Mouse (Mus musculus) embryo, embryonic 11 days (tissue): Measurements from ENCODE around the gene Fmo1.
A peak's percentile ranks its signal among the peaks of the same experiment; 100 is the strongest.

ENCODE experiments used
- DNase-seq: peaks from one replicate; pipeline ENCODE4 v3.0.0-alpha.2; 2015

Fmo1 gene

DNA sequence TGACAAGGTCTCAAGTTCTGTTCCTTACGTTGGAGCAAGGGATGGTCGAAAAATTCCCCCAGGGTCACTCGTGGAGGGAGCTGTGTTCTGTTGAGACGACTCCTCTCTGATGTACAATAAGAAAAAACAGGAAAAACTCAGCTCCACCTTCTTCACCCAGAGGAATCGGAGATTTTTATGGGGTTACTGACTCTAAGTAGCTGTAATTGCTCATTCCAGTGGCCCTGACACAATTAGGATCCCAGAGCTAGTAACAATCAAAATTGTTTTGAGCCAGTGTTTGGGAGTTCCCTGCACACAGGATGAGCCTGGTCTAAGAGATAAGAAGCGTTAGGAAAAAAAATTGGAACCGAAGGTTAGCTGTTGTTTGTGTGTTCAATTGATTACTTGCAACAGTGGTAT is at the start of gene Fmo1:
Gene Fmo1, minus strand, starts transcription at position 331 of the 402 bp plus-strand sequence.
- no peak for DNase-seq

DNA sequence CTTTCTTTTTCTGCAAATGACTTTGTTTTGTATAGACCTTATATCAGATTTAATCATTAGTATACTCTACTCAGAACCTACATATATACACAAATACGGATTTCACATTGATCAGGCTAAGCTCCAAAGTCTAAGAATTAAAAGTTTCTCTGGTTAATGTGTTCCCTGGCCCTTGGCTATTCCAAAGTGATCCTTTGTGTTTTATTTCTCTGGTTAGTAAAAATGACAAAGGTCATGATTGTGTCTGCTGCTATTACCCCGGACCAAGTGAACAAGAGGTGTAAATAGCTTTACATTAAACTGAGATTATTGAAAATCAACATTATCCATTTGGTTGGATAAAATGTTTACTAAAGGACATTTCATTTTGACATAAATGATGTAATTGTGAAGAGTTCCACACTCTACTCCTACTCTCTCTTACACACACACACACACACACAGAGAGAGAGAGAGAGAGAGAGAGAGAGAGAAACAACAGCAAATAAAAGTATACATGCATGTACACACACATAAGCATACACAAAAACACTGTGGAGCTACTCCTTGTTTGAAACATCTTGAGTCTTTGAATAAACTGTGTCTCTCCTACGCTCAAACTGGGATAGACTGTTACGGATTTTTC is 48.6 kb upstream of the Fmo1 start:
- no peak for DNase-seq

DNA sequence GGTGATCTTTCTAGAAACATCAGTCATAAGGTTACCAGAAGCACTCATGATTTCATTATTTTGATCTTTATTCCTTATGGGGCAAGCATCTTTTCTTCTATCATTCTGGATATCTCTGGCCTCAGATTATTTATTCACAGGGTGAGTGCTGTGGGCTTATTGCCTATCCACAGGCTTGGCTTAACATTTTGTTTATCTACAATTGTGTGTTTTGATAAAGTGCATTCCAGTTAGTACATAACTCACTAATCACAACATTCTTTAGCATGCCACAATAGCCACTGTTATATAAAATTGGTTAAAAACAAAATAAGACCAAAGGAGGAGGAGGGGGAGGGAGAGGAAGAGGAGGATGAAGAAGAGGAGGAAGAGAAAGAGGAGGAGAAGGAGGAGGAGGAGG is 45.7 kb upstream of the Fmo1 start:
- no peak for DNase-seq

DNA sequence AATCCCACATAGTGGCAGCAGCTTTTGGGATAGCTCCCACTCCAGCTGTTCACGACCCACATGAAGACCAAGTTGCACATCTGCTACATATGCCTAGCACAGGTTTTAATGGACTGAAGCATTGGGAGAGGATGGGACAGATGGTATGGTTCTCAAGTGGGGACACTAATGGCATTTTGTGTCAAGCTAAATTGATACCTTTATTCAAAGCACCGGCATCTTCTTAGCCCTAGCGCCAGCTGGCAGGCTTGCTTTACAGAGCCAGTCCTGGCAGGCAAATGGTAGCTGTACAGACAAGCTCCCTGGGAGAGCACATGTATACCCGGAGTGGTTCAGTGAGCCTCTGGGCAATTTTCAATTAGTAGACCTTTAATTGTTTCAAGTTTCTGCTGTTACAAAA is 35.5 kb upstream of the Fmo1 start:
- DNase-seq, result no peak

DNA sequence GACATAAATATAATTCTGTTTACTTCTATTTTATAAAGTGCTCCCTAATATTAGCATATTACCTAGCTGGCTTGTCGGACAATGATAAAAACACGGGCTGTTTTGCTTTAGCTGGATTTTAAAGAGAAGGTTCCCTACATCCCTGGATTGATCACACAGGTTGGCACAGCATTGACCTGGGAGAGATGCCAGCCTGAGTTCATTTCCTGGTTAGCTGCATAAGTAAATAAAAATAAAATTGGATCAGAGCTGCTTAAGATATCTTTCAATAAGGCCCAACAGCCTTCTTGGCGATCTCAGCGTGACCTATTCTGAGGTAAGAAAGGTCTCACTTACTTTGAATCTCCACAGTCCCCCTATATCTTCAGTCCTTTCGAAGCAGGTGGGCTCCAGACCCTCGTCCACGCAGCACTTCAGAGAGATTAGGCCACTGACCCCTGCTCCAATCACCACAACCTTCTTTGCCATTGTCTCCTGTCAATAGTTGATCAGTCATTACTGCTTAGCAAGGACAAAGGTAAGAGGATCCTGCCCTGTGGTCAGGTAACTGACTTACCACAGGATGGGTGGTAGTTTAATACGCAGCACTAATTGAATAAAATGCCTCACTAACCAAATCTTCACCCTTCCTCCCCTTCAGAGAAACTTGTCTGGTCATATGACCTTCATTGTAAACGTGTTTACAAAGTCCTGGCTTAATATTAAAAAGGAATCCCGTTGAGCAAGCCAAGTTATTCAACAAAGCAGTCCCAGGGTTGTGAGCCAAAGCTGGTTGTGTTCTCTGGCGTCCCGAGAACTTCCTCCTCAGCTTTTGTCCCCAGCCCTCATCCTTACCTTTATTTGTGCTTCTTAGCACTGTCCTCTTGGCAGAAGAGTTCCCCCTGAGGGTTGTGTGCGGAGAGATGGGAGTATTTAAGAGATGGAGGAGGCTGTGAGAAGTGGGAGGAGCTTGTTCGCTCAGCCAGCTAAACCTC is 31.7 kb upstream of the Fmo1 start, which contains the start of gene Fmo2:
Gene Fmo2, minus strand, starts transcription at position 889 of the 974 bp plus-strand sequence.
- no peak for DNase-seq

DNA sequence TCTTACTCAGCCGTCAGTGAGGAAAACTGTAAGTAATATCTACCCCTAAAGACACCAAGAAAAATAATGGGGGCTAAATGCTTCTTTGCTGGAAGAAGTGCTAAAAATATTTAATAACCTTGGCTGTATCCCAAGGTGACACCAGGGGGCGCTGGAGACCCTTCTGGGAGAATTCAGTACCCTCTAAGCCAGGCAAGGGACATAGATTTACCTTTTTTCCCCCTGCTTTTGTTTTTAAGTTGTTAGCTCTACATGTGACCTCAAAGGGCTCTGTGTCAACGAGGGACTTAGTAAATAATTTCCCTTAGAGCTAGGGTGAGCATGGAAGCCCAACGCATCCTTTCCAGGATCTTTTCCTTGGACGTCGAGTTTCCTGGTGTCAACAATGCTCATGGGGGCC is 29.5 kb upstream of the Fmo1 start:
- DNase-seq, result peak; percentile 82

DNA sequence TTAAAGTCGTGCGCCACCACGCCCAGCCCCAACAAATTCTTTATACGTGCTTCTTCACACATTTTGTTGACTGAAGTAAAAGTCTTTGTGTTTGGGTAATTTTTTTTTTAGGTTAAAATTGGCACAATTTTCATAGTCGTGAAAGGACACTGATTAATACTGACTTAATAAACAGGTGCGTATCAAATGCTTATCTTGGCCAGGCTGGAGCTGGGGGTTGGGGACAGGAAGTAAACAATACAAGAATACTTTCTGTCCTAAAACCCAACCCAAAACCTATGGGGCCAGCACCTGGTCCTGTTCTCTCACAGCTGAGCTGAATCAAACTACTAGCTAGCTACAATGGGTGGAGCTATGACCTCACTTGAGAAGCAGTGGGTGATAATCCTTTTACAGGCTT is 26.6 kb upstream of the Fmo1 start:
- DNase-seq, result no peak

DNA sequence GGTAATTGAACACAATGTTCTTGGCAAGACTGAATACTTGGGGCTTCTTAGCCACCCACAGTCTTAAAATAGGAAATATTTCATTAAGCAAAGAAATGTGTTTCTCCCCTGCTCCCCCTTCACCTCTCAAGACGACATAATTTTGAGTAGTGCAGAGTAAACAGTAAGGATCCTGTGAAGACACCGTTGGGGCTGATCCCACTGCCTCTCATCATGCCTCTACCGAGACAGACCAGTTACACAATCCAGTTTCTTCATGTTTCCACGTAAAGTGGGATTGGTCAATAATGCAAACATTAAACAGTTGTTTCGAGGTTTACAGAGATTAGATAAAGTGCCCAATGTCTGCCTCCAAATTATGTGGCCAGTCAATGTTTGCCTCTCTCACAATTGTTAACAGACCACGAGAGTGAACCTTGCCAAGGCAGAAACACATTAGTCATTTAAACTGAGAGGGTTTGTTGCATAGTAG is 25.6 kb upstream of the Fmo1 start:
- DNase-seq, result no peak

DNA sequence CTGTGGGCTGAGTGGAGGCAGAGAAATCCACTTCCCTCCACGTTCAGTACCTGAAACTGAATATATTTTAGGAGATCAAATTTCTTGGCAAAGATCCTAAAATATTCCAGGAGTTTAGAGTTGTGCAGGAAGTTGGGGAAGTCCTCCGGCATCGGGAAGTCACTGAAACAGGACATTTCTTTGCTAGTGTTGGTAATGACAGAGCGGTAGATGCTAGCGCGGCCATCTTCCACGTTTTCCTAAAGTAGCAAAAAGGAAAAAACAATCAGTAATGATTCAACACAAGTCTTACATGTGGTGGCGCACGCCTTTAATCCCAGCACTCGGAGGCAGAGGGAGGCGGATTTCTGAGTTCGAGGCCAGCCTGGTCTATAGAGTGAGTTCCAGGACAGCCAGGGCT is 22.2 kb upstream of the Fmo1 start:
- DNase-seq, result no peak

DNA sequence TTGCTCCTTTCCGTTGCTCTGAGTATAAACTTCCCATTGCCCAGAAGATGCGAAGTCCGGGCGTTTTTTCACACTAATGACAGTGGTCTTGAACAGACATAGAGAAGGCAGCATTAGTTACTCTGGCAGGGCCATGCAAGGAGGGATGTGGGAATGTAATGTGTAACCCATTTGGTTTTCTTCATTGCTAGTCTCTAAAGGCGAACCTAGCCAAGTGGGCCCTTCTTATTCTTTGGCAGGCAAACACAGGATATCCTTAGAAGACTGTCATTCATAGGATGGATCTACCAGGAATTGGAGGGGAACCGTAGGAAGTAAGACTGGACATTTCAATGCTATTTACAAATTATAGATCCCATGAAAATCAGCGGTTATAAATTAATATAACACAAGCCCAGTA is 21.2 kb upstream of the Fmo1 start:
- no peak for DNase-seq

DNA sequence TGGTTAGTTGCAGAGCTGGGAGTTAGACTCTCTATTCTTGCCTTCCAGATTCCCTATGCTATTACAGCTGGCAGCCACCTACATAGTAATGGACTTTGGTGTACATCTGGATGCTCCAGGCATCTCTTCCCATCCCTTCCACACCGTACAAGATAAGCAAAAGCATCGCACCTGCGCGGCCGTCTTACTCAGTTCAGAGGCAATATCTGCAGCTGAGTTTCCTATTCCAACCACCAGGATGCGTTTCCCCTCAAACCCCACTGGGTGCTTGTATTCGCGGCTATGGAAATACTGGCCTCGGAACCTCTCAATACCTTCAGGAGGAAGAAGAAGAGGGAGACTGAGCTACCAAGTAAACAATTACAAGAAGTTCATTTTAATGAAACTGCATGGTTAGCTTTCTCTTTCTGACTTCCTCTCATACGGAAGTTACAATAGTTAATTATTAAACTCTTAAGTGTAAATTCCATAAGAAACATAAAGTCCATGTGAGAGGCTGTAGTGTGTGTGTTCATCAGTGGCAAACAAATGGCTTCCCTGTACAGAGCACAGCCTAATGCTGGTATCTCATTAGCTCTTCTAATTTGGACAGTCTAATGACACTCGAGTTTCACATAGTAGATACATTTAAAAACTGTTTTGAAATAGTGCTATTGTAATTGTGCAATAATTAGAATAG is 19.9 kb upstream of the Fmo1 start:
- DNase-seq, result no peak

DNA sequence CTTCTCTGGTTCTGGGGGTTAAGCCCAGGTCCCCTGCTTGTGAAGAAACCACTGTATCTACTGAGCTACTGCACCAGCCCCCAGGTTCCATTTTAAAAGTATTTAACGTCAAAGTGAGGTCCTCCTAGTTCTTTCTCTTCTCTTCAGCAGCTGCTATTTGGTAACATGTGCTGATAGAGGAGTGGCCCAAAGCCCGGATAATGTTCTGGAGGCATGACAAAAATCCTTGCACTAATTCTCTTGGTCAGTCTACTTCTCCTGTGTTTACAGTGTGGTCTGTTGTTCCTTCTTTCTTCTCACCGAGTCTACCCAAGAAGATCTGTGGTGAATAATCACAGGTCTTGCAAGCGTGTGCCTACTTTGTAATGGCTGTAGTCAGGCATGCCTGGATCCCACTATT is 16.3 kb upstream of the Fmo1 start:
- DNase-seq, result no peak

DNA sequence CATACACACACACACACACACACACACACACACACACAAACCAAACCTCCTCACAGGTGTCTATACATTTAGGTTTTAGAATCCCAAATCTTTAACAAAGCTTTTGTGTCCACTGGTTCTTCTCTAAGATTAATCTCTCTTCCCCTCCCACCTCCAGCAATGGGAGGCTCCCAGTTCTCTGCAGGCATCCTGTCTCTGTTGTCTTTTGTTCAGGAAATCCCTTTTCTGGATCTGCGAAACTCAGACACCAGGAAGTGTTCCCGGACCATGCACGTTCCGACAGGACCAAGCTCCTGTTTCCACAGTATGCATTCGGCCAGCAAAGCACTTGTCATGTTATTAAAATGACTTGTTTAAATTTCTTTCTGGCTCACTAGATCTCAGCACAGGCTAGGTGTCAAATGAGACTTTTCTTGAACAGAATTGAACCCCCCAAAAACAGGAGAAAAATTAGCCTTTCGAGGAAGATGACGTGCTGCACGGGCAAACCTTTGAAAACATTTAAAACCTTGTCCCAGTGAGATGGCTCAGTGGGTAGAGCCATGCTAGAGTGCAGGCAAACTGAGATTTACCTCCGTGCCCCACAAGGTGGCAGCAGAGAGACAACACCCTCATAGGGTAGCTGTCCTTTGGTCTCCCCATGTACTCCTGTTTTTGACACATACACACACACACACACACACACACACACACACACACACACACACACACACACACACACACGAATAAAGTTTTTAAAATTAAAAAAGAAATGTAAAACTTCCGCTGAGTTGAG is 13.4 kb upstream of the Fmo1 start:
- DNase-seq, result peak; percentile 59

DNA sequence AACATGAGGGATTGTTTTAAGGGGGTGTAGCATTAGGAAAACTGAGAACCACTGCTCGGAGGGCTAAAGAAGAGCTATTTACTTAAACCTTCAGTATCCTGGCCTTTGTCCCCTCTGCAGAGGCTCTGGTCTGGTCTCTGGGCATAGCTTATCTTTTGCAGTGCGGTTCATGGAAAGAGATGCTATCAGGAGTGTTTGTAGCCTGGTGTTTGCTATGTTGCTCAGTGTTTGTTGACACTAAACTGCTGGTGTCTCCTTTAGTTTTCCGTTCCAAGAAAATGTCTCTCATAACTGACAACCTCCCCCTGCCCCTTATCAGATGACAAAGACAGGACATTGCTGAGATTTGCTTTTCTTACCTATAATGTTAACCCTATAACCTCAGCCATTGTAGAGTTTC is 8.7 kb upstream of the Fmo1 start:
- no peak for DNase-seq

DNA sequence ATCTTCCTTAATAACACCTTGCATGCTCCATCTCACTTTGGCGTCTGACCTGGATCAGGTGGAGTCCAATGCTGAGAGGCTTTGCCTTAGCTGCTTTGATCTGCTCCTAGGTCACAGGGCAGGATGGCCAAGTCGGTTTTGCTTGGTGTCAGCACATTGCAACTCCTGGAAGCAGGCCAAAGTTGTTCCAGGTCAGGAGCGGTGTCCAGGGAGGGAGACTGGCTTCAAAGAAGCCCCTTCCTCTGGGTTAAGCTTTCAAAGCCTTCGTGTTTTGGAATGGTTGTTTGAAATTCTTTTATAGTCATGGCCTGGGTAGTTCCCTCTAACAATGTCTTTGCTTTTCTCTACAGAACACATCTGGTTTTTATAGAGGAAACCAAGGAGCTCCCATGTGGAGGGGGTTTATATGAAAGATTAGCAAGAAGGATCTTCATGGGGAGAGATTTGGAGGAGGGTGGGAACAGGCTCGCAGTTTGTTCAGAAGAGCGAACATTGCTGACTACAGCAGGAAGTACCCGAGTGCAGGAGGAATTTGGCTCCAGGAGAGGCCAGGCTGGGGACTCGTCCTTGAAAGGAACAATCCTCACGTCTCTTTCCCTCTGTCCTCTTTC is 5.4 kb upstream of the Fmo1 start:
- DNase-seq, result peak; percentile 47

DNA sequence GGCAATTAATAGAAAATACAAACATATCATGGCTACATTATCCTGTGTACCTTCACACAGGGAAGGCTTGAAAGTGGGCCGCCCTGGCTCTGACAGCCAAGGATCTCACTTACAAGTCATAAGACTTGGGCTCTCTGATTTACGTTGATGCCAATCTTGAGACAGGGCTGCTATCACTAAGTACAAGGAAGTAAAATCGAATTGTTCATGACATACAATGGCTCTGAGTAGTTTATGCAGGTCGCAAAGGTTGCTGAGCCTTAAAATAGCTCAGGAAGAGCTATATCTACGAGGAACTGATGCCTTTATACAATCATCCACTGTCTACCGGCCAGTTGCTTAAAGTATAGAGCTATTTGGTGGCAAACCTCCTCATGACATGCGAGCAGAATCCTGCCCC is 4.6 kb upstream of the Fmo1 start:
- no peak for DNase-seq

DNA sequence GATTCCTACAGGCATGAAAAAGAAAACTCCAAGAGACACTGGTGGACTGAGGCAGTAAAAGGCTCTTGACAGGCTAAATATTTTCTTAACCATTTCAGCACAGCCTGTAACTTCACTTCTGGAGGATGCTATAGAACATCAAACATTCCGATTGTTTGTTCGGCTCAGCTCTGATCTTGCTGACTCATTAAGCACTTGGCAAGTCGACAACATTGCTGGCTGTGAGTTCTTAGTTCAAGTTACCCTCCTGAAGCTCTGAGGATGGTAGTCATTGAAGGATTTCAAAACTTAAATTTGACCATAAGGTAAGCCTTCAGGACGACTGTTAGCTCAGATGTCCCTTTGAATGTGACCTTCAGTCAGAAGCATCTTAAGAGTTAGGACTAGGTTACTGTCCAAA is 986 bp upstream of the Fmo1 start:
- no peak for DNase-seq

DNA sequence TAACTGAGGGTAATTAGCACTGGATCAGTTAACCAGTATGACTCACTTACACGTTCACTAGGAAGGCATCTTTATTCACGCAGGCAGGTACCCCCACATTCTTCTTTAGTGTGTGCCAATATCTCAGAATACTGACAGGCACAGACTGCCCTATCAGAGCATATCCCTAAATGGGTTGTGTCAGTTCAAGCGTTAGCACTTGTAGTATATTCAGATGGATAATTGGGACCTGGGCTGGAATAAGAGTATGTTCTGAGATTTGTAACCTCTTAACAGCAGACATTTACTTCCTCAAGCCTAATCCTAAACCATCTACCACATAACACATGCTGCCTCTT is 948 bp downstream of the Fmo1 start:
- DNase-seq, result no peak

DNA sequence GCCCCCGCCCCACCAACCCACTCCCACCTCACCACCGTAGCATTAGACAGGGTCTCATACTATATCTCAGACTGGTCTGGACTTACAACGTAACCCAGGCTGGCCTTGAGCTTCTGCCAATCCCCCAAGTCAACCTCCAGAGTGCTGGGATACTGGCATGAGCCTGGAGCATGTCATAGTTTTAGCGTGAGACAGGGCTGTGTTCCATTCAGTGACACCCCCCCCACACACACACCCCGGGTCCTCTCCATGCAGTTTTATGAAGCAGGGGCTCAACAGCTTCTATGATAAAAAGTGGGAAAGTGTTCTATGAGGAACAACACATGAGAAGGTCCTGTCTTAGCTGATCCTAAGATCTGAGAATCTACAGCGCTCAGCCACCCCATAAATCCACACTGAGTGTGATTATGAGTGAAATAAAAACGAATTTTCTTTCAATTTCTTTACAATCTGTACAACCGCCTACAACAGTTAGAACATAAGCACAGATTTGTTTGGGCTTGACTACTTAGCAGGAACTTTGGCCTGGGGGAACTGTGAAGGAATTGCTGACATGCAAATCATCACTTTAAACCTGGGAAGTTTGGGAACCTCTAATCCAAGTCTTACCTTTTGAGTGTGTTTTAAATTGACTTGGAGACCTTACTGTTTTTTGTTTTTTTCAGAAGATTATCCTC is 1.5 kb downstream of the Fmo1 start:
- no peak for DNase-seq

DNA sequence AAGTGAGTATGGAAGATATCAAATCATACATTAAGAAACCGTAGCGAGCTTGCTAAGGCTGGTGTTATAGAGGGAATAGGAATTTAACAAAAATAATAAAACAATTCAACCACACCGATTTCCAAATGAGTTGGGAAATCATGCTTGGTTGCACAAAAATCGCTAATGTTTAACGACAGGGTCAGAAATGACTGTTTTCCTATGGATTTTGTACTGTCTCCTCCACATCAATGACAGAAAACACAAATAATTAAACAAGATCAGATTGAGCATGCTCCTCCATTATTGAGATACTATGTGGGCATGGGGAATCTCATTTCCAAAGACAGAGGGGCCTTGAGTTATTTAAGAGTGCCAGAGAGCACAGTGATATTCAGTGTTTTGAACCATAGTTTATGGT is 2.1 kb downstream of the Fmo1 start:
- no peak for DNase-seq

DNA sequence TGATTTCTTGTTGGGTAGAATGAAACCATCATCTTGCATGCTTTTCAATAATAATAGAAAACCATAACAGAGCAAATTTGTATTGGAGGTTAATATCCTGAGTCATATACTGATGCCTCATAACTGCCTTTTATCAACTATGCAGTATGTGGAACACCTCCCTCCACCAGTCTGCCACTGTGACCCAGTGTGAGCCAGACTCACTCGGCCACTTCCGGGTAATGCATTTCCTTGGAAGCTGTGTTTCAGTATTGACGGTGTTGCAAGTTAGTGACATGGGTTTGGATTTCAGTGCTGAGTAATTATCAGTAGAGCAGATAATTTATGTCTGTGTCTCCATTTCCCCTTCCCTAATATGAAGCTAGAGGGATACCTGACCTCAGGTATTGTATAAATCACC is 2.8 kb downstream of the Fmo1 start:
- DNase-seq, result no peak

DNA sequence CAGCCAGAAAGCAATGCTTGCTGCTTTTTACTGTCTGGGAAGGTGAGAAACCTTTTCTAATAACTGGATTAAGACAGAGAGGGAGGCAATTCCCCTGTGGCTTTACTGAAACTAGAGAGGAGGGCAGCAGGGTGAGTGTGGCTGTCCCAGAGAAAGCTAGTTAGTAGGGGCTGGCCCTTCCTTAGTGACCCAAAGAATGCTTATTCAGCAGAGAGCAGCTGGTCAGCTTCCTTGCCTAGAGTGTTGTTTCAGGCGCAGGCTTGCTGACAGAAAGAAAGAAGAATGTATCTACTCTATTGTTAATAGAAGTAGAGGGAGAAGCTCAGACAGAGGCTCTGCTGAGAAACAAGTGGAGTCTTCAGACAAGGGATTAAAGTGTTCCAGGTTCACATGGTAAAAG is 4.1 kb downstream of the Fmo1 start:
- peak; percentile 37 for DNase-seq
